Mouse (Mus musculus) midbrain, embryonic 10.5 days (tissue): ENCODE measurements around the gene Trafd1. TPM values are rescaled to one million over a fixed set of nuclear protein-coding genes. Genes with fewer than 3 reads are reported as not detected.
"Not testable (repeated sequence)": the region's sequence is repeated elsewhere in the genome, so short reads cannot be mapped to it uniquely, and the experiment has no call there.

Source experiments
- DNase-seq: peaks from one replicate; pipeline ENCODE4 v3.0.0-alpha.2; 2017; ENCODE audit warnings: low spot score
- H3K27ac ChIP-seq: fragments of 300-500 bp; sonication (generic); replicated peaks from 2 replicates; pipeline ENCODE4 v1.5.1; 2016; ENCODE audit warnings: mild to moderate bottlenecking
- H3K27me3 ChIP-seq: fragments of 300-500 bp; sonication (generic); 2 replicates; pipeline ENCODE4 v1.6.1; 2016; ENCODE audit warnings: low read depth, mild to moderate bottlenecking; ENCODE audit not compliant: poor library complexity, severe bottlenecking
- H3K36me3 ChIP-seq: fragments of 300-500 bp; sonication (generic); 2 replicates; pipeline ENCODE4 v1.6.1; 2016; ENCODE audit warnings: mild to moderate bottlenecking, moderate library complexity
- H3K4me1 ChIP-seq: fragments of 300-500 bp; sonication (generic); 2 replicates; pipeline ENCODE4 v1.6.1; 2016
- H3K4me3 ChIP-seq: fragments of 300-500 bp; sonication (generic); 2 replicates; pipeline ENCODE4 v1.5.1; 2016; ENCODE audit warnings: mild to moderate bottlenecking, moderate library complexity
- H3K9me3 ChIP-seq: fragments of 300-500 bp; sonication (generic); replicated peaks from 2 replicates; pipeline ENCODE4 v1.6.1; 2016; ENCODE audit warnings: mild to moderate bottlenecking
- WGBS: fragments of 180-500 bp; shearing (Covaris S2); methylation state at CpG from one replicate; pipeline ENCODE4 v1.1.7; 2016; 5-methylcytosine and 5-hydroxymethylcytosine counted together
- polyA plus RNA-seq: library from polyadenylated mRNA; unstranded; fragments of >200 nt; fragmentation: Nextera tagmentation; extraction: Ambion mirVana; gene quantifications from 2 replicates; pipeline ENCODE4 v1.2.1, GENCODE M21; 2016

The Trafd1 gene
- polyA plus RNA-seq, 1 experiment from 2014 or later = 72.8 TPM

- peaks cover 2% of the 10 kb centered on the region; the same call in 1 of the 2 replicates for H3K4me1 ChIP-seq
- H3K4me3 ChIP-seq = no peak overlapping the region
- peaks cover 92% of the 10 kb centered on the region for H3K36me3 ChIP-seq
- peaks cover 6% of the 10 kb centered on the region; the same call in 1 of the 2 replicates for H3K9me3 ChIP-seq
- WGBS = 93% methylated on average over 13 of the region's 13 CpGs
- DNase-seq = no peak
- no peaks in the 10 kb centered on the region for H3K27me3 ChIP-seq
- no peak overlapping the region for H3K27ac ChIP-seq
Observed at GRCm38 (mm10) chr5:121378678-121379256, 6.7 kb downstream of the Trafd1 start.

GRCm38 (mm10) chr5:121376972-121377371, 8.5 kb downstream of the Trafd1 start:
- not testable (repeated sequence) for H3K9me3 ChIP-seq, H3K4me1 ChIP-seq, H3K27me3 ChIP-seq, DNase-seq, H3K4me3 ChIP-seq, H3K27ac ChIP-seq
- WGBS = 70% methylated on average over 5 of the region's 5 CpGs
- peaks cover 95% of the 10 kb centered on the region for H3K36me3 ChIP-seq

- no peaks in the 10 kb centered on the region for H3K27me3 ChIP-seq
- 90% methylated on average over 3 of the region's 3 CpGs for WGBS
Observed at GRCm38 (mm10) chr5:121374790-121375189, 10.6 kb downstream of the Trafd1 start.

GRCm38 (mm10) chr5:121371712-121372111, 13.7 kb downstream of the Trafd1 start:
- no peak for DNase-seq
- no peak overlapping the region for H3K4me3 ChIP-seq
- no peaks in the 10 kb centered on the region for H3K4me1 ChIP-seq
- WGBS = 94% methylated on average over 6 of the region's 6 CpGs
- no peak overlapping the region for H3K27ac ChIP-seq
- H3K36me3 ChIP-seq = peaks cover 95% of the 10 kb centered on the region
- H3K27me3 ChIP-seq = no peaks in the 10 kb centered on the region
- H3K9me3 ChIP-seq = no peaks in the 10 kb centered on the region

More at GRCm38 (mm10) chr5:121374790-121375189, 10.6 kb downstream of the Trafd1 start:
- DNase-seq = no peak
- Histone ChIP-seq H3K27ac (no peak overlapping the region), H3K4me1 (no peaks in the 10 kb centered on the region), H3K4me3 (no peak overlapping the region), H3K36me3 (peaks cover 94% of the 10 kb centered on the region), H3K9me3 (no peaks in the 10 kb centered on the region)

GRCm38 (mm10) chr5:121367255-121367654, 18.2 kb downstream of the Trafd1 start:
- H3K36me3 ChIP-seq = peaks cover 97% of the 10 kb centered on the region
- no peak overlapping the region for H3K4me3 ChIP-seq
- 88% methylated on average over 4 of the region's 4 CpGs for WGBS
- H3K9me3 ChIP-seq = no peaks in the 10 kb centered on the region
- no peak for DNase-seq
- no peaks in the 10 kb centered on the region for H3K27me3 ChIP-seq
- H3K4me1 ChIP-seq = no peaks in the 10 kb centered on the region
- no peak overlapping the region for H3K27ac ChIP-seq

GRCm38 (mm10) chr5:121366449-121367225, 18.8 kb downstream of the Trafd1 start:
- no peak for DNase-seq
- H3K36me3 ChIP-seq = peaks cover 97% of the 10 kb centered on the region
- 89% methylated on average over 16 of the region's 16 CpGs for WGBS

GRCm38 (mm10) chr5:121363441-121363840, 22.0 kb downstream of the Trafd1 start:
- Histone ChIP-seq H3K4me3 (no peak overlapping the region), H3K9me3 (no peaks in the 10 kb centered on the region), H3K4me1 (no peaks in the 10 kb centered on the region), H3K27me3 (no peaks in the 10 kb centered on the region), H3K36me3 (peaks cover 100% of the 10 kb centered on the region), H3K27ac (no peak overlapping the region)
- DNase-seq = no peak
- 93% methylated on average over 7 of the region's 7 CpGs for WGBS

More at GRCm38 (mm10) chr5:121366449-121367225, 18.8 kb downstream of the Trafd1 start:
- Histone ChIP-seq H3K27ac (no peak overlapping the region), H3K9me3 (no peaks in the 10 kb centered on the region), H3K4me3 (no peak overlapping the region), H3K4me1 (no peaks in the 10 kb centered on the region), H3K27me3 (no peaks in the 10 kb centered on the region)

GRCm38 (mm10) chr5:121361696-121362095, 23.7 kb downstream of the Trafd1 start:
- Histone ChIP-seq H3K4me3 (no peak overlapping the region), H3K27me3 (no peaks in the 10 kb centered on the region), H3K27ac (no peak overlapping the region), H3K9me3 (no peaks in the 10 kb centered on the region), H3K4me1 (no peaks in the 10 kb centered on the region), H3K36me3 (peaks cover 100% of the 10 kb centered on the region)
- WGBS = 89% methylated on average over 5 of the region's 5 CpGs
- DNase-seq = no peak

- no peaks in the 10 kb centered on the region for H3K4me1 ChIP-seq
- no peak overlapping the region for H3K4me3 ChIP-seq
- no peak overlapping the region for H3K27ac ChIP-seq
- WGBS = 78% methylated on average over 9 of the region's 9 CpGs
- H3K9me3 ChIP-seq = no peaks in the 10 kb centered on the region
- peaks cover 99% of the 10 kb centered on the region for H3K36me3 ChIP-seq
- H3K27me3 ChIP-seq = no peaks in the 10 kb centered on the region
- no peak for DNase-seq
Observed at GRCm38 (mm10) chr5:121359229-121359628, 26.2 kb downstream of the Trafd1 start.

GRCm38 (mm10) chr5:121343997-121344396, 41.4 kb downstream of the Trafd1 start:
- Histone ChIP-seq H3K27ac (no peak overlapping the region), H3K9me3 (no peaks in the 10 kb centered on the region), H3K36me3 (peaks cover 94% of the 10 kb centered on the region), H3K27me3 (no peaks in the 10 kb centered on the region), H3K4me3 (no peak overlapping the region), H3K4me1 (peaks cover 4% of the 10 kb centered on the region; the same call in 1 of the 2 replicates)
- no peak for DNase-seq
- WGBS = 98% methylated on average over 8 of the region's 8 CpGs

- no peak for DNase-seq
- H3K36me3 ChIP-seq = peaks cover 95% of the 10 kb centered on the region
- H3K4me1 ChIP-seq = peaks cover 4% of the 10 kb centered on the region; the same call in 1 of the 2 replicates
- H3K9me3 ChIP-seq = no peaks in the 10 kb centered on the region
- no peaks in the 10 kb centered on the region for H3K27me3 ChIP-seq
- WGBS = 93% methylated on average over 11 of the region's 11 CpGs
- no peak overlapping the region for H3K27ac ChIP-seq
- no peak overlapping the region for H3K4me3 ChIP-seq
Observed at GRCm38 (mm10) chr5:121342490-121342889, 42.9 kb downstream of the Trafd1 start.

GRCm38 (mm10) chr5:121340965-121341473, 44.4 kb downstream of the Trafd1 start:
- no peak for DNase-seq
- Histone ChIP-seq H3K27ac (no peak overlapping the region), H3K4me3 (no peak overlapping the region), H3K36me3 (peaks cover 98% of the 10 kb centered on the region), H3K9me3 (no peaks in the 10 kb centered on the region), H3K27me3 (no peaks in the 10 kb centered on the region), H3K4me1 (peaks cover 4% of the 10 kb centered on the region; the same call in 1 of the 2 replicates)
- WGBS = 57% methylated on average over 7 of the region's 7 CpGs
